Mouse (Mus musculus) MEL (cell line): ENCODE measurements around the gene Smg6.

Experiments used
- CTCF ChIP-seq, 3 experiments: IDR thresholded peaks in 2 of 3; conservative IDR thresholded peaks in 1 of 3; 2 replicates each; pipeline ENCODE4 v1.5.1; 2011 to 2012; ENCODE audit warnings: low read length in 3 of 3, low read depth in 2 of 3, mild to moderate bottlenecking in 2 of 3, improper control_type of control experiment in 1 of 3, inconsistent platforms in 1 of 3, mixed read lengths in 1 of 3, moderate library complexity in 1 of 3; ENCODE audit not compliant: control insufficient read depth in 1 of 3, insufficient read depth in 1 of 3, poor library complexity in 1 of 3, severe bottlenecking in 1 of 3
- EP300 ChIP-seq, 2 experiments: IDR thresholded peaks; 2 replicates each; pipeline ENCODE4 v1.6.1; 2011; ENCODE audit warnings: improper control_type of control experiment in 2 of 2, low read length in 2 of 2, low read depth in 1 of 2, mild to moderate bottlenecking in 1 of 2
- ETS1 ChIP-seq: IDR thresholded peaks from 2 replicates; pipeline ENCODE4 v1.6.1; 2012; ENCODE audit warnings: low read depth, mild to moderate bottlenecking, inconsistent platforms, low read length, improper control_type of control experiment, moderate library complexity
- GABPA ChIP-seq: IDR thresholded peaks from 2 replicates; pipeline ENCODE4 v1.6.1; 2012; ENCODE audit warnings: low read depth, mild to moderate bottlenecking, inconsistent platforms, low read length, improper control_type of control experiment, moderate library complexity
- JUND ChIP-seq: IDR thresholded peaks from 2 replicates; pipeline ENCODE4 v1.6.1; 2011; ENCODE audit warnings: low read depth, mild to moderate bottlenecking, improper control_type of control experiment, low read length
- NRF1 ChIP-seq: IDR thresholded peaks from 2 replicates; pipeline ENCODE4 v1.6.1; 2014; ENCODE audit warnings: low read depth, mild to moderate bottlenecking, inconsistent platforms, low read length, improper control_type of control experiment, moderate library complexity; ENCODE audit not compliant: poor library complexity, insufficient read depth, severe bottlenecking
- POLR2A ChIP-seq, 2 experiments: IDR thresholded peaks; 2 replicates each; pipeline ENCODE4 v1.6.1; 2011 to 2012; ENCODE audit warnings: low read length in 2 of 2, mild to moderate bottlenecking in 2 of 2, control low read depth in 1 of 2, improper control_type of control experiment in 1 of 2, low read depth in 1 of 2, moderate library complexity in 1 of 2; ENCODE audit not compliant: control insufficient read depth in 1 of 2, insufficient read depth in 1 of 2, poor library complexity in 1 of 2
- TAL1 ChIP-seq: IDR thresholded peaks from 2 replicates; pipeline ENCODE4 v1.6.1; 2012; ENCODE audit warnings: mild to moderate bottlenecking, inconsistent platforms, low read length, moderate library complexity, mixed read lengths
- USF1 ChIP-seq: IDR thresholded peaks from 2 replicates; pipeline ENCODE4 v1.6.1; 2014; ENCODE audit warnings: low read depth, mild to moderate bottlenecking, inconsistent platforms, low read length, improper control_type of control experiment, moderate library complexity
- ZNF384 ChIP-seq: IDR thresholded peaks from 2 replicates; pipeline ENCODE4 v1.6.1; 2012; ENCODE audit warnings: low read depth, mild to moderate bottlenecking, inconsistent platforms, low read length, improper control_type of control experiment

GRCm38 (mm10) chr11:75206347-75206746 lies 280.7 kb downstream of the Smg6 start:
- no peak for TF ChIP-seq ETS1
- no peak for TF ChIP-seq POLR2A (IDR thresholded peaks at IDR 0.05; ENCODE audit: control insufficient read depth in 1 of 2, insufficient read depth in 1 of 2, low read depth in 1 of 2, low read length in 2 of 2, poor library complexity in 1 of 2)
- TF ChIP-seq CTCF (IDR thresholded peaks at IDR 0.05 in 2 of 3, conservative IDR thresholded peaks at IDR 0.05 in 1 of 3; ENCODE audit: control insufficient read depth in 1 of 3, insufficient read depth in 1 of 3, low read depth in 2 of 3, low read length in 3 of 3, poor library complexity in 1 of 3, severe bottlenecking in 1 of 3) = no peak
- no peak for TF ChIP-seq NRF1
- TF ChIP-seq GABPA = no peak
- no peak for TF ChIP-seq JUND
- TF ChIP-seq USF1 = no peak
- TF ChIP-seq ZNF384 = no peak
- TF ChIP-seq TAL1 = no peak
- TF ChIP-seq EP300 (IDR thresholded peaks at IDR 0.05; ENCODE audit: low read depth in 1 of 2, low read length in 2 of 2) = no peak
